Mouse (Mus musculus) spleen, adult 2 months (tissue): ENCODE results near the gene Hoxd9.

Source experiments
- CTCF ChIP-seq: fragments of 200-500 bp; IDR thresholded peaks from 2 replicates; pipeline ENCODE4 v1.5.1; 2011; ENCODE audit warnings: mild to moderate bottlenecking, inconsistent platforms; ENCODE audit not compliant: insufficient read depth, insufficient read length, insufficient replicate concordance; ENCODE audit errors: extremely low read depth
- POLR2A ChIP-seq: fragments of 200-500 bp; IDR thresholded peaks from 2 replicates; pipeline ENCODE4 v1.6.1; 2011; ENCODE audit warnings: low read depth, low read length, inconsistent platforms

- no peak for TF ChIP-seq POLR2A
- no peak for TF ChIP-seq CTCF
Measured at GRCm38 (mm10) chr2:74705467-74706089, 8.1 kb downstream of the Hoxd9 start.
